Mouse (Mus musculus): ENCODE data around the gene Cdk5. TPM values are rescaled to one million over a fixed set of nuclear protein-coding genes. Genes with fewer than 3 reads are reported as not detected.

The Cdk5 gene
- total RNA-seq (2021): 10 to 100 TPM; 21.5 to 25.0 TPM

DNA sequence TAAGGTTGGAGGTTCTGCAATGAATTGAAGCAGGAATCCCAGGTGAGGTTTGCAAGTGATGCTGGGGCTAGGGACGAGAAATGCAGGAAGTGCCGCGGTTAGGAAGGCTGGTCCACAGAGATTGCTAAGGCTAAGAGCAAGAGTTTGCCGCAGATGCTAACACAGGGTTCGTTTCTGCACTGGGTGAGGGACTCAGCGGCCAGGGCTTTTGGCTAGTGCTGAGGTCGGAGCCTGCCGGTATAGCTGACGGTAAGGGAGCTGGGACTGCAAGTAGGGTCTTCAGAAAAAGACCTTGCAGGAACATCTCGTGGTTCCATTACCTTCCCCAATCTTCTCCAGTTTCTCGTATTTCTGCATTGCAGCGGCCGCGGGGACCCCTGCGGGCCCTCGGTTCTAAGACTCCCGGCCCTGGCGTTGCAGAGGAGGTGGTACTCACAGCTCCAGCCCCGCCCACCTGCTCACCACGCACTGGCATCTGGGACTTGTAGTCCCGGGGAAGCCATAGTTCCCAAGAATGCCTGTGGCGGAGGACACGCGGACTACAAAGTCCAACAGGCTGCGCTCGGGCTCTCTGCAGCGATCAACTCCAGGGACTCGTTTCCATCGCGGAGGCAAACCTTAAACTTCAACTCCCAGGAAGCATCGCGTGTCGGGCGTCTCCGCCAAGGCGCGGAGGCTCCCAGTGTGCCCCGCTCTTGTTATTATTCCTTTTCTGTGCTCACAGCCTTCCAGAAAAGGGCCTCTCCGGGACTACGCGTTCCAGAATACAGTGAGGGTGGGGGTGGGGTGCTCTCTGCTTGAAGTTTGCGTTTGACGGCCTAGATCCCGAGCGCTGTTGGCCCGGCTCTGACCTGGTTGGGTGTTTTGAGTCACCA, at the start of gene Cdk5, which contains the start of gene Slc4a2:
Cdk5 (minus strand) TSS at position 402 of the 875 bp plus-strand sequence.
Slc4a2 (plus strand) TSS at position 709 of the 875 bp plus-strand sequence.
- DNase-seq: peak; percentile 99
- intact Hi-C loops (cut with DNase I): loop anchor here (2.0 kb wide), 2 partner anchors 29 kb away; partner anchors contain the start of gene Agap3

DNA sequence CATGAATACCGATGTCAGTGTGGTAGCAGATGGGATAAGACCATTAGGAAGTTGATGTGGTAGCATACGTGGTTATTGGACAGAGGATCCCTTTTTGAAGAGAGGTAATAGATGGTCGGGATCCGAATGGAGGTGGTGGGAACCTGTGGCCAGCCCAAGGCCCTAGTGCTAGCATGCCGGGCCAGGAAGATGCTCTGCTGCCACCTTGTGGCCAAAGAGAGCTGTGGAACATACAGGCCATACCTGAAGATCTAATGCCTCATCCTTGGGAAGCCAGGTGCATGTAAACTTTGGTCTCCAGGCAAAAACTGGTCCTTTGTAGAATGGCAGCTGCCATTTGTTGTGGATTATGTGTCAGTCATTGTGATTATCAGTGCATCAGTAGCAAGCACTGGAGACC, 47.3 kb upstream of the Cdk5 start:
- intact Hi-C loops (cut with DNase I): loop anchor here (1.0 to 2.0 kb wide), 4 partner anchors 18 to 75 kb away; partner anchors contain the start of gene Agap3
- peak; percentile 81 to 86 for DNase-seq

DNA sequence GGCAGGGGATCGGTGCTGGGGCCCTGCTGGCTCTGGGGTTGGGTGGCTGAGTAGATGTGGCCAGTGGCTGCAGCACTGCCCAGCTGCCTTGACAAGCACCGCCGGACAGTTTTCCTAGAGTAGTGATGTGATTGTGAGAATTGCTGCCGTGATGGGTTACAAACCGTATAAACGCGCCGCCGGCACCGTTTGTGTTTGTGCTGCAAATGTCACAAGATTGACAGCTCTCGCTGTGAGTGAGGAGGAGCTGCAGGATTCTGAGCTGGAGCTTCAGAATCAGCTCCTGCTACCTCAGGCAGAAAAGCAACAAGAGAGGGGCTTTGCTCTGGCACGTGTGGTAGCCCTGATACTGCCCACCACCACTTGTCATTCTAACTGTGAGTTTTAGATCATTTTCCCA, 43.4 kb upstream of the Cdk5 start:
- DNase-seq: no peak
- intact Hi-C loops (cut with DNase I): no loop called here

DNA sequence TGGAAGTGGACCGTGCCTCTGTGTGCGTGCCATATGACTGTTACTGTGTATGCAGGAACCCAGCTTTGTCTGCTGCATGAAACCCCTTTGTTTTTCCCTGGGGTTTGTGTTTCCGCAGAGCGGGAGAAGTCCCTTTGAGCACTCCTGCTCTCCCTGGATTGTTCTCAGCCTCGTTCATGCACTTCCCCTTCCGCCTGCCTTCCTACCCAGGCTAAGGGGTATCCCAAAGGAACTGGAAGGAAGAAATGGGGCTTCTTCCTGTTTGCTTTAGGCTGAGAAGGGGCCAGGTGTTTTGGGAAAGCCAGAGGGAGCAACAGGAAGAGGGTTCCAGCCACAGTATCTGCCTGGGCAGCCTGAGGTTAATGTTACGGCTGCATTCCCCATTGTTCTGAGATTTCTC, 32.3 kb upstream of the Cdk5 start:
- DNase-seq: no peak
- intact Hi-C loops (cut with DNase I): no loop called here

DNA sequence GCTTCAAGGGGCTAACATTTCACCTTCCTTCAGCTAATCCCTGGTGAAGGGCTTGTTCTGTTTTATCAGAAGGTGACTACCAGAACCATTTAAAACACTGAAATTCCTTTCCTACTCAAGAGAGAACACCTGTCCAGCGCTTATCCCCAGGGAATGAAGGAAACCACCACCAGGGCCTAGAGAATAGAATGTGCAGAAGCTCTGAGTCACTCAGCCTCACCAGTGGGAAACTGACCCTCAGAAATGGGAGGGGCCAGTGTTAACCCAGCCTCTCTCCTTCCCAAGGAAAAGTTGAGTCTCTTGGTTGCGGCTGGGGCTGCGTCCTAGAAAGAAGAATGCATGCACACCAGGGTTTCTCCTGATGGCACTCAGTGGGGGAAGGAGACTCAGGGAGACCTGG, 31.7 kb upstream of the Cdk5 start:
- DNase-seq: no peak
- intact Hi-C loops (cut with DNase I): no loop called here

DNA sequence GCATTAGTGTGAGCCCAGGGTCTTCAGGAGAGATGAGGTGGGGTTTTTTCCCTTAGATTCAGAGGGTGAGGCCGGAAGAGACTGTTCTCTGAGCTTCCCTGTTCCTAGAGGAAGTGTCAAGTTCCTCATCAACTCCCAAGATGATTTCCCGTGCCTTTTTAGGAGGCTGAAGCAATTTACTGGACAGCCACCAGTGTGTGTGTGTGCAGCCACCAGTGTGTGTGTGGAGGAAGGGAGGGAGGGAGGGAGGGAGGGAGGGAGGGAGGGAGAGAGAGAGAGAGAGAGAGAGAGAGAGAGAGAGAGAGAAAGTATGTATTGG, 30.6 kb upstream of the Cdk5 start:
- intact Hi-C loops (cut with DNase I): loop anchor here (2.0 kb wide), 2 partner anchors 17 to 29 kb away; no protein-coding TSS in a partner anchor
- no peak for DNase-seq

DNA sequence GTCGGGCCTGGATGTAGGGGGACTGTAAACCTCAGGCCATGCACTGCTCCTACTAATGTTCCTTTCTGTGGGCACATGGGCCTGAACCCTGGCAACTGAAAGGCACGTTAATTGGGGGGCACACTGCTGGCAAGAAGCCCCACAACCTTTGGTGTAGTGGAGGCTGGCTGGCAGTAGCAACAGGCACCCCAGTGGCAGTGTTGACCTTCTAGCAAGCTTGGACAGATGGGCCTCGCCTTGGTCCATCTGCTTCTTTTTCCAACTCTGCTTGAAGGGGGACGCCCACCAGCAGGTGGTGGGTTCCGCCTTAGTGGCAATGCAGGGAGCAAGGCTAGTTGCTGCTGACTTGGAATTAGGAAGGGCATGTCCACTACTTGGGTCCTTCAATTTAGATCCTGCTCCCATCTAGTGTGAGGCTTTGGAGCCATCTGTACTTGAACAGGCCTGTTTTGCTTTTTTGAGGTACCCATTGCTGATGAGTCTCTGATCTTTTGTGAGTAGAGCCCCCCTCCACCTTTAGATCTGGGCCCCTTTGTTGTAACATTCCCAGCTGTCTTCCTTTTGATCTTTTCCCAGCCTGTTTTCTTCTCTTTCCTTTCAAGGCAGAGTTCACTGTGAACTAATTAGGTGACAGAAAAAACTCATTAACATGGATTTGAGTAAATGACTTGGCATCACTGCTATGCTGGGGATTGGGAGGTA, 30.1 kb upstream of the Cdk5 start:
- intact Hi-C loops (cut with DNase I): loop anchor here (2.0 kb wide), 2 partner anchors 17 to 29 kb away; no protein-coding TSS in a partner anchor
- DNase-seq: no peak

DNA sequence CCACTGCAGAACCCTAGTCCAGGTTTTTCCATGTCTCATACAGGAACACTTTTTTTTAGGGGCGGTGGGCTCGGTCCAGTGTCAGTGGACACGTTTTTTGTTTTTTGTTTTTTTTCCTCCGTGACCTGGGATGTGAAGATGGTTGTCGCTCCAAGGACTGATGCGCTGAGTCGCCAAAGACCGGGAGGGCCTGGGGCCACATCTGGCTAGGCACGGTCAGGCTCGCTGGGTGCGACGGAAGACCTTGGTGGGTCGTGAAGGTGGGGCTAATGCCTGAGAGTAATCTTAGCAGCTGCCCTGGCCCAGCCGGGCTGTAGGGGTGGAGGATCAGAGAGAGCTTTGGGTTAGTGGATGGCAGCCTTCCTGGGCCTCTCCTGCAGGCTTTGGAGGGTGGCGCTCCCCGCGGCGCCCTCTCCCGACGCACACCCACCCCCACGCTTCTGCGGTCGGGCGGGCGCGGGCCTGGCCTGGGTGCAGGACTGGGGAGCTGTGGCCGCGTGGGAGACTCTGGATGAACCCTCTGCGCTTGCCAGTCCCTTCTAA, 29.4 kb upstream of the Cdk5 start:
- DNase-seq: peak in 1 of 2 experiments; percentile 43
- intact Hi-C loops (cut with DNase I): loop anchor here (2.0 kb wide), 2 partner anchors 18 to 28 kb away; no protein-coding TSS in a partner anchor

DNA sequence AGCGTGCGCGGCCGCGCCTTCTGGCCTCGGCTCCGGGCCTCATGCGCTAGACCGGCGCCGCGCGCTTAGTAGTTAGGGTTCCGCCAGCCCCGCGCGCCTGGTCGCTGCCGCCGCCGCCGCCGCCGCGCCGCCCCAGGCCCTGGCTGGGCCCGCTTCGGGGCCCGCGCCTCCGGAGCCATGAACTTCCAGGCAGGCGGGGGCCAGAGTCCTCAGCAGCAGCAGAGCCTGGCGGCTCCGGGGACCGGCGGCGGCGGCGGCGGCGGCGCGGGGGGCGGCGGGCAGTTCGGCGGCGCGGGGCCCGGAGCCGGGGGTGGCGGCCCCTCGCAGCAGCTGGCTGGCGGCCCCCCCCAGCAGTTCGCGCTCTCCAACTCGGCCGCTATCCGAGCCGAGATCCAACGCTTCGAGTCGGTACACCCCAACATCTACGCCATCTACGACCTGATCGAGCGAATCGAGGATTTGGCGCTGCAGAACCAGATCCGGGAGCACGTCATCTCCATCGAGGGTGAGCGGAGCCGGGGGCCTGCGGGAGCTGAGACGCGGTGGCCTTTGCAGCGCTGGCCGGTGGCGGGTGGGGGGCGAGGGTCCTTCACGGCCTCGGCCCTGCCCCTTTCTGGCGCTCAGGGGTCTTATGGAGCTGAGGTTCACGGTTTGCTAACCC, 28.8 kb upstream of the Cdk5 start, which contains the start of gene Agap3:
Agap3 (plus strand) TSS at position 148 of the 661 bp plus-strand sequence.
- DNase-seq: peak in 1 of 2 experiments; percentile 52
- intact Hi-C loops (cut with DNase I): loop anchor here (2.0 kb wide), 2 partner anchors 19 to 27 kb away; no protein-coding TSS in a partner anchor

DNA sequence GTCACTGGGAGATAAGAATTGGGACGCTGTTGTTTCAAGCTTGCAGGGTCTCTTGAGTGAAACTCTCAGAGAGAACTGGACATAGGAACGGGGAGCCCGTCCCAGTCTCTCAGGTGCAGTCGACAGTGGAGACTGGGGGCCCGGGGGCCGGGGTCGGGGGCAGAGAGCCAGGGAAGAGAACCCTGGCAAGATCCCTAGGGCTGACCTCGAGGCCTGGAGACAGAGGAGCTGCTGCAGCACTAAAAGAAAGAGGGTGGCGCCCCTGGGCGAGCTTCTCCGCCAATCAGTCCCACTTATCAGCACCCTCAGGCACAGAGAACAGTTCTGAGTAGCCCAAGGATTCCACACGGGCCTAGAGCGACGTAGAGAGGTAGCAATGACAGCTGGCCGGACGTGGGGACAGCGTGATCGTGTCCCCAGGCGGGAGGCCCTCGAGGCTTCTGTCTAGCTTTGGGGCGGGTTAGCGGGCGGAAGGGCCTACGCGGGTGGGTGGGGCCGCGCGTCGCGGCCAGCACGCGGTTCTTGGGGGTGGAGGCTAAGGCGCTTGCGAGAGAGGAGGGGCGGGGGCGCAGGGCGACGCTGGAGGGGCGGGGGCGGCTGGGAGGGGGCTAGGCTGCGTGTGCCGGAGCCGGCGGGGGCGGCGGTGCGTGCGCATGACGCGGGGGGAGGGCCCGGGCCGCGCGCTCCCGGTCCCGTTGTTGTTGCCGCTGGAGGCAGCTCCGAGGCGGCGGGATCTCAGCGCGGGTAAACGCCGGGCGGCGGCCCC, 28.1 kb upstream of the Cdk5 start:
- intact Hi-C loops (cut with DNase I): loop anchor here (2.0 kb wide), 2 partner anchors 19 to 27 kb away; no protein-coding TSS in a partner anchor

DNA sequence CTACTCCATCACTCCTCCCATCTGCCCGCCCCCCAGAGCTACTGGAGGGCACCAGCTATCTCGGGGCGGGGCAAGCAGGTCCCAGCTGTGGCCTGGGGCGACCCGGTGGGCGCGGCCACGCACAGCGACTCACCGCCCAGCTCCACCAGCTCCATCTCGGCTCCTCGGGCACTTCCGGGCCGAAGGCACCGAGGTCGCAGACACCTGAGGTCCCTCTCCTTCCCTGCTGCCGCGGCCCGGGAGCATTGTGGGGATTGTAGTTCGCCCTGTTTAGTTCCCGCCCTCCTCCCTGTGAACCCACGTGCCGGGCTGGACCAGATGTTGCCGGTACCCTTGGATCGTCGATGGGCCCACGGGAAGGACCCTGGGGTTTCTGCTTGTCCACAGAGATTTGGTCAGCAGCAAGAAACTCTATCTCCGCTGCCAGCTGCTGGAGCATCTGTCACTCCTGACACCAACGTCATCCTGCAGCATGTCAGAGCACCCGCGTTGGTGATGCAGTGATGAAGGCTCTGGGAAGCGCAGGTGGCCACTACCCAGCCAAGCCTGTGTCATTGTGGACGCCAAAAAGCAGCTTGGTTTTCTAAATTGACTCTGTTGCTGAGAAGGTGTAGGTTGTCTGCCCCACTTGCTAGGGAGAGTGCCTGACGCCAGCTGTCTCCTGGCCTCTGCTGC, 24.4 kb upstream of the Cdk5 start, which contains the start of gene Tmub1:
Tmub1 (minus strand) TSS at position 231 of the 675 bp plus-strand sequence.
- DNase-seq: peak; percentile 85 to 86
- intact Hi-C loops (cut with DNase I): no loop called here

More for the DNA sequence above, 28.1 kb upstream of the Cdk5 start:
- peak; percentile 85 to 91 for DNase-seq

DNA sequence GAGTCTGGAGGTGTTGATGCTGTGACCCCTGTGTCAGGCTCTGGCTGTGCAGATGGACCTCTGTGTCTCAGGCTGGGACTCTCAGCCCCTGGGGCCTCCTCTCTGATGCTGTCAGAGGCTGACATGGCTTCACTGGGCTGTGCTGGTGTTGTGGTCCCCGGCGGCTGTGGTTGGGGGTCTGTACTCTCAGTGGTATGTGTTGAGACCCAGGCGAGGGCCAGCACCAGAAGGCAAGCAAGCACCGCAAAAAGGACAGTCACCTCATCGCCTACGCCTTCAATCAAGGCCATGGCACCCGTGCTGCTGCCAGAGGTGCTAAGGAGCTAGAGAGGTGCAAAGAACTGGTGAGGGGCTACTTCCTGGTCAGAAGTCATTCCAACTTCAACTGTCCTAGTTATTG, 23.3 kb upstream of the Cdk5 start:
- DNase-seq: no peak
- intact Hi-C loops (cut with DNase I): no loop called here

DNA sequence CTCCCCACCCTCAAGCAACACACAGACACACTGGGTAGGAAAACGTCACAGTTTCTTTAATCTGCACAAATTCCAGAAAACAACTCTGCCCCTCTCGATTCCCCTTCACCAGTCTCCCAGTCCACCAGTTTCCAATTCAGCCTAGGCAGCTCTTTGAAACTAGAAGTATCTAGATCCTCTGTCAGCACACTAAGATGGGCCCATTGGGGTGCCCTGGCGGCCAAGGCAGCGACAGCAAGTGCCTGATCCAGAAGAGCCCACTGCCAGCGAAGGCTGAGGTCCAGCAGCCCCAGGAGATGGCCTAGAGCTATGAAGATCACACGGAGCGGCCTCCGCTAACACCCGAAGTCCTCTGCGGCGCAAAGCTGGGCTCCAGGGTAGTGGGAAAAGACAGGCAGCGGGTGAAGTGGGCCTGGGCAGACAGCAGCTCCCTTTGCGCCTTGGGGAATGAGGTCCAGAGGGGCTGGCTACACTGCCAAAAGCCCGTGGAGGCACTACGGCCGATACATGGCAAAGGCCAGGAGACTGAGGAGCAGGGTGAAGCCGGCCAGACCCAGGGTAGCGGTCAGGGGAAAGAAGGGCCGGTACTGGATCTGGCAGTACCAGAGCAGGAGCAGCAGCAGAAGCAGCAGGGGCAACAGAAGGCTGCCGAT, 22.2 kb upstream of the Cdk5 start:
- intact Hi-C loops (cut with DNase I): loop anchor here (2.0 kb wide), 1 partner anchor 19 kb away; no protein-coding TSS in a partner anchor

DNA sequence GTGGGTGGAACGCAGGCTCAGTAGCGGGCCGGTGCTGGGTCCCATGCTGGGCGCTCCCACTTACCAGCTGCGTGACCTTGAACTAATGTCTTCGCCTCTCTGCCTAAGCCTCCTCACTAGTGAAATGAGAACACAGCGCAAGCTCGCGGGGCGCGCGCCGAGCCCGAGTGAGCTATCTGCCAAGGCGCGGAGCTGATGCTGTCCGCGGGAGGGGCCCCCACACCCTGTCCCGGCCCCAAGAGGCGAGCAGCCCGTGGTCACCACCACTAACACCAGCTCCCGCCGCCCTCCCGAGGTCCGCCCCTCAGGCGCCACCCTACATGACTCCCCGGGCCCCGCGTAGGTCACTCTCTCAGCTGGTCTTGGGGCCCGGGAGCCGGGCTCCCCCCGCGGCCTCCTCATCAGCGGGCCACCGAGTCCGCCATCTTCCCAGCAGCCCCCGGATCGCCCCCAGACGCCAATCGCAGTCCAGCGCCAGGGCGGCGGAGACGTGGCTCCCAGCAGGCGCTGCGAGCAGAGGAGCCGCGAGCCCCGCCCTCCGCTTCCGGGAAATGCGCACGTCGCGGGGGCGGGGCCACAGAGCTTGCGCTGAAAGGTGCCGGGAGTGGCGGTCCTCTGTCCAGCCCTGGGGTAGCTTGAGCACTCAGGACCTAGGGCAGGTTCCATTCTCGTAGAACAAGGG, 21.6 kb upstream of the Cdk5 start, which contains the start of gene Fastk:
Fastk (minus strand) TSS at position 542 of the 682 bp plus-strand sequence.
- DNase-seq: peak; percentile 95
- intact Hi-C loops (cut with DNase I): loop anchor here (2.0 kb wide), 1 partner anchor 18 kb away; no protein-coding TSS in a partner anchor

More for the DNA sequence above, 22.2 kb upstream of the Cdk5 start:
- DNase-seq: no peak

DNA sequence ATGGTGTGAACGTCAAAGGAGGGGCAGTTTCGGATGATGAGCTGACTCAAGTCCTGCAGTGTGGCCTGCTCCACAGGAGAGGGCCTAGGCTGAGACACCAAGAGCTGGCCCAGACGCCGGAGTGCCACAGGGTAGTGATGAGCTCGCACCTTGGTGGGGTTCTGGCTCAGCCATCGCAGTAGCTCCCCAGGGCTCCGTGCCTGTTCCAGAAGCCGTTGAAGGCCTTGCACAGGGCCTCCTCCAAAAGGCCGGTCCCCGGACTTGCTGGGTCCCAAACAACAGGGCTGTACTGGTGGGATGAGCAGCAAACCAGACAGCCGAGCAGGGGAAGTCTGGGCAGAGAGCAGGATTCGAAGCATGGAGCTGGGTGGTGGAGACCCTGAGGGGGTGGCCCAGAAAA, 20.6 kb upstream of the Cdk5 start:
- DNase-seq: no peak
- intact Hi-C loops (cut with DNase I): loop anchor here (2.0 kb wide), 1 partner anchor 17 kb away; no protein-coding TSS in a partner anchor

DNA sequence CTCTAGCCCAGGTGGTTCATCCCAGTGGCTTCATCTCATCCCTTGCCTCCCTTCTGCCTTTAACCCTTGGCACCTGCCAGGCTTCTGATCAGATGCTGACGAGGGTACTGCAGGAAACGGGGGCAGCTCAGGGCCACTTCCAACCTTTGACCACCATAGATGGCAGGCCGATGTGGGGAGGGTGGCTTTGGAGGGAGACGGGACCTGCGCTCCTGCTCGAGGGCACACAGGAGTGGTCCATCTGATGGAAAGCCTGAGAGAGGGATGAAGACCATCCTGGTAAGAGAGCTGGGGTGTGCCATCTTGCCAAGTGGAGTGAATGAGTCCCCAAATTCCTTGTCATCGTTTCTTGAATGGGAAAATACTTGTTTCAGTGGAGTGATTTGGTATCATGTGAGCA, 19.9 kb upstream of the Cdk5 start:
- intact Hi-C loops (cut with DNase I): no loop called here
- DNase-seq: no peak

DNA sequence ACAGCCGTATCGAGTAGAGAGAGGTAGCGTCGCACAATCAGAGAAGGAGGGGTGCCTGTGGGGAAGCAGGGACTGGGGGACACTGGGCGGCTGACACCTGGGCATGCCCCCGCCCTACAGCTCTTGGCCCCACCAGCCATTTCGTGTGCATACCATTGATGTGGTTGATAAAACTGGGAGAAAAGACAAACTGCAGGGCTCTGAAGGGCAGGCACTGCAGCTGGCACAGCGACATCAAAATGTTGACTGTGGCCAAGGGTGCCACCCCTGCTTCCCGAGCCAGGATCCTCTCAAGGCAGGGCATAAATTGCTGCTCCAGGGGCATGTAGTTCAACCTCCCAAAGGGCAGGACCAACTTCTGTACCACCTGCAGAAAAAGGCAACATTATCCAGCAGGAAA, 18.7 kb upstream of the Cdk5 start:
- intact Hi-C loops (cut with DNase I): no loop called here
- no peak for DNase-seq

DNA sequence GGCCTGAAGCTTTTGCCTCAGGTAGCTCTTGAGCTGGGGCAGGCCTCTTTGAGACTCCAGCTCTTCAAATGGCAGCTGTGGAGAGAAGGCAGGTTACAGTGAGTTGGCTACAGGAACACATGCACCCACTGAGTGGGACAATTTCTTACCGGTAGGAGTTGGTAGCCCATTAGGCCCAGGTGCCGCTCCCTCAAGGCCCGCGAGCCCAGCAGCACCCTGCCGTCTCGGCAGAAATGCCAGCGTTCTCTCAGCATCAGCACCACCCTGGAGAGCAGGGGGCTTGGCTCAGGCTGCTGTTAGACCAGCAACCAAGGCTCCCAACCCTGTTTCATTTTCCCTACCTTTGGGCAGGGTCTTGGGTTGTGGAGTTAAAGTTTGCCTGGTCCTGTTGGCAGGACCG, 17.9 kb upstream of the Cdk5 start:
- intact Hi-C loops (cut with DNase I): no loop called here
- DNase-seq: no peak
